Mouse (Mus musculus) C2C12 (cell line): ENCODE data around the gene Catip. TPM values are rescaled to one million over a fixed set of nuclear protein-coding genes. Genes with fewer than 3 reads are reported as not detected.
"Not testable (repeated sequence)": the region's sequence is repeated elsewhere in the genome, so short reads cannot be mapped to it uniquely, and the experiment has no call there.

ENCODE experiments used
- H3K27me3 ChIP-seq: one replicate; pipeline ENCODE4 v1.6.1; 2011; ENCODE audit not compliant: control insufficient read depth, insufficient read depth, insufficient read length
- H3K36me3 ChIP-seq: one replicate; pipeline ENCODE4 v1.6.1; 2011; ENCODE audit not compliant: control insufficient read depth, insufficient read depth
- H3K4me3 ChIP-seq: one replicate; pipeline ENCODE4 v1.5.1; 2011; ENCODE audit warnings: mild to moderate bottlenecking, control low read depth; ENCODE audit not compliant: poor library complexity, insufficient read depth, severe bottlenecking
- H3K79me2 ChIP-seq: one replicate; pipeline ENCODE4 v1.6.1; 2011; ENCODE audit not compliant: control insufficient read depth, insufficient read depth
- H3K79me3 ChIP-seq: one replicate; pipeline ENCODE4 v1.6.1; 2011; ENCODE audit warnings: low read depth, control low read depth
- H3ac ChIP-seq: one replicate; pipeline ENCODE3; 2011; ENCODE audit warnings: low read depth; ENCODE audit not compliant: control insufficient read depth, insufficient read length
- CEBPB ChIP-seq: IDR thresholded peaks from one replicate; pipeline ENCODE4 v1.6.1; 2011; ENCODE audit warnings: low read depth, mild to moderate bottlenecking, control low read depth, moderate library complexity
- CTCF ChIP-seq: IDR thresholded peaks from one replicate; pipeline ENCODE4 v1.5.1; 2011; ENCODE audit not compliant: control insufficient read depth, insufficient read depth, insufficient read length
- FOSL1 ChIP-seq: IDR thresholded peaks from one replicate; pipeline ENCODE4 v1.8.0; 2011; ENCODE audit warnings: mild to moderate bottlenecking, low read length; ENCODE audit not compliant: poor library complexity, insufficient read depth, severe bottlenecking
- MAX ChIP-seq: IDR thresholded peaks from one replicate; pipeline ENCODE4 v1.6.1; 2011; ENCODE audit warnings: mild to moderate bottlenecking, control low read depth
- MYOD1 ChIP-seq: IDR thresholded peaks from one replicate; pipeline ENCODE4 v1.6.1; 2011; ENCODE audit warnings: low read depth; ENCODE audit not compliant: control insufficient read depth, insufficient read length
- MYOG ChIP-seq: IDR thresholded peaks from one replicate; pipeline ENCODE4 v1.6.1; 2011; ENCODE audit not compliant: control insufficient read depth, insufficient read length; ENCODE audit errors: extremely low read depth
- USF1 ChIP-seq: IDR thresholded peaks from one replicate; pipeline ENCODE4 v1.6.1; 2011; ENCODE audit warnings: low read depth, mild to moderate bottlenecking, control low read depth, moderate library complexity
- polyA plus RNA-seq: library from polyadenylated mRNA; unstranded; fragments of >200 nt; fragmentation: generic; extraction: Trizol; gene quantifications from one replicate; pipeline ENCODE4 v1.2.1, GENCODE M21; 2012; ENCODE audit warnings: missing spikeins

Gene Catip
- polyA plus RNA-seq, 1 experiment = not detected

- H3K36me3 ChIP-seq = peaks cover 22% of the 10 kb centered on the region
- not testable (repeated sequence) for H3K4me3 ChIP-seq, H3ac ChIP-seq, H3K27me3 ChIP-seq
- H3K79me3 ChIP-seq = peaks cover 25% of the 10 kb centered on the region
- peaks cover 37% of the 10 kb centered on the region for H3K79me2 ChIP-seq
- peak; percentile 76 for TF ChIP-seq USF1
Observed at GRCm38 (mm10) chr1:74396456-74397222, 34.7 kb downstream of the Catip start.

- peak overlapping the region; percentile 18 for H3K4me3 ChIP-seq
- H3ac ChIP-seq = peak overlapping the region; percentile 69
- TF ChIP-seq CTCF (peak; percentile 88), FOSL1 (no peak), MAX (peak; percentile 79)
Observed at GRCm38 (mm10) chr1:74397268-74397918, 35.5 kb downstream of the Catip start.

GRCm38 (mm10) chr1:74397919-74398451 lies 36.1 kb downstream of the Catip start:
- H3K4me3 ChIP-seq = peak overlapping the region; percentile 18
- TF ChIP-seq CEBPB (no peak), CTCF (no peak), USF1 (no peak), MAX (no peak), MYOG (no peak), MYOD1 (no peak), FOSL1 (no peak)
- peaks cover 22% of the 10 kb centered on the region for H3K36me3 ChIP-seq
- peaks cover 24% of the 10 kb centered on the region for H3K79me2 ChIP-seq
- H3ac ChIP-seq = peak overlapping the region; percentile 69
- H3K27me3 ChIP-seq = no peaks in the 10 kb centered on the region
- peaks cover 14% of the 10 kb centered on the region for H3K79me3 ChIP-seq

More at GRCm38 (mm10) chr1:74397268-74397918, 35.5 kb downstream of the Catip start:
- H3K36me3 ChIP-seq = peaks cover 22% of the 10 kb centered on the region
- H3K79me3 ChIP-seq = peaks cover 20% of the 10 kb centered on the region
- peaks cover 30% of the 10 kb centered on the region for H3K79me2 ChIP-seq
- no peaks in the 10 kb centered on the region for H3K27me3 ChIP-seq

GRCm38 (mm10) chr1:74400531-74400930 lies 38.6 kb downstream of the Catip start:
- H3K4me3 ChIP-seq = no peak overlapping the region
- no peaks in the 10 kb centered on the region for H3K27me3 ChIP-seq
- H3K79me3 ChIP-seq = no peaks in the 10 kb centered on the region
- H3ac ChIP-seq = no peak overlapping the region
- no peaks in the 10 kb centered on the region for H3K79me2 ChIP-seq
- H3K36me3 ChIP-seq = no peaks in the 10 kb centered on the region
- TF ChIP-seq MYOG (no peak), USF1 (no peak), FOSL1 (no peak)

- Histone ChIP-seq H3K79me2 (no peaks in the 10 kb centered on the region), H3K27me3 (no peaks in the 10 kb centered on the region), H3K4me3 (no peak overlapping the region), H3K36me3 (no peaks in the 10 kb centered on the region), H3ac (no peak overlapping the region), H3K79me3 (no peaks in the 10 kb centered on the region)
- TF ChIP-seq MYOD1 (no peak), MYOG (no peak)
Observed at GRCm38 (mm10) chr1:74401015-74401702, 39.3 kb downstream of the Catip start.

- TF ChIP-seq MYOG (no peak), MAX (no peak), CEBPB (no peak), MYOD1 (no peak), FOSL1 (no peak), USF1 (no peak), CTCF (no peak)
- H3K4me3 ChIP-seq = no peak overlapping the region
- no peaks in the 10 kb centered on the region for H3K36me3 ChIP-seq
- H3K79me2 ChIP-seq = no peaks in the 10 kb centered on the region
- no peak overlapping the region for H3ac ChIP-seq
- no peaks in the 10 kb centered on the region for H3K27me3 ChIP-seq
- no peaks in the 10 kb centered on the region for H3K79me3 ChIP-seq
Observed at GRCm38 (mm10) chr1:74404206-74404605, 42.3 kb downstream of the Catip start.
